Mouse (Mus musculus) neural tube, embryonic 12.5 days (tissue): ENCODE measurements at regions not wholly inside any gene's neighbourhood (a gene's known extent, or its start where the extent isn't known, plus 50 kb on each side); places are given as distances from the start of the nearest gene placed in this dataset.
A peak's percentile ranks its signal among the peaks of the same experiment; 100 is the strongest.

Source experiments
- ATAC-seq: fragments of 200-750 bp; cut with Nextera tagmentation; 2 replicates; pipeline ENCODE4 v1.8.0; 2017; ENCODE audit warnings: low read depth, mild to moderate bottlenecking, moderate TSS enrichment, moderate library complexity; ENCODE audit not compliant: low FRiP score
- H3K27ac ChIP-seq: fragments of 300-500 bp; sonication (generic); 2 replicates; pipeline ENCODE4 v1.5.1; 2016
- H3K27me3 ChIP-seq: fragments of 300-500 bp; sonication (generic); replicated peaks from 2 replicates; pipeline ENCODE4 v1.6.1; 2016; ENCODE audit warnings: mild to moderate bottlenecking
- H3K36me3 ChIP-seq: fragments of 300-500 bp; sonication (generic); 2 replicates; pipeline ENCODE4 v1.6.1; 2016; ENCODE audit warnings: mild to moderate bottlenecking
- H3K4me1 ChIP-seq: fragments of 300-500 bp; sonication (generic); 2 replicates; pipeline ENCODE4 v1.6.1; 2016
- H3K4me2 ChIP-seq: fragments of 300-500 bp; sonication (generic); replicated peaks from 2 replicates; pipeline ENCODE4 v1.6.1; 2016; ENCODE audit warnings: mild to moderate bottlenecking
- H3K4me3 ChIP-seq: fragments of 300-500 bp; sonication (generic); 2 replicates; pipeline ENCODE4 v1.5.1; 2016
- H3K9ac ChIP-seq: fragments of 300-500 bp; sonication (generic); 2 replicates; pipeline ENCODE4 v1.6.1; 2016; ENCODE audit warnings: mild to moderate bottlenecking
- H3K9me3 ChIP-seq: fragments of 300-500 bp; sonication (generic); 2 replicates; pipeline ENCODE4 v1.6.1; 2016; ENCODE audit warnings: mild to moderate bottlenecking
- WGBS: fragments of 180-500 bp; shearing (Covaris S2); methylation state at CpG from one replicate; pipeline ENCODE4 v1.1.7; 2016; 5-methylcytosine and 5-hydroxymethylcytosine counted together

GRCm38 (mm10) chr10:25770051-25770450, 234.0 kb upstream of the Smlr1 start:
- H3K27me3 ChIP-seq = no peaks in the 10 kb centered on the region
- no peak overlapping the region for H3K4me2 ChIP-seq
- H3K4me3 ChIP-seq = no peak overlapping the region
- H3K9me3 ChIP-seq = no peaks in the 10 kb centered on the region
- no peaks in the 10 kb centered on the region for H3K36me3 ChIP-seq
- H3K9ac ChIP-seq = no peak overlapping the region
- H3K4me1 ChIP-seq = no peaks in the 10 kb centered on the region
- H3K27ac ChIP-seq = no peak overlapping the region
- ATAC-seq = no peak

GRCm38 (mm10) chr10:25768456-25768855, 232.4 kb upstream of the Smlr1 start:
- no peaks in the 10 kb centered on the region for H3K36me3 ChIP-seq
- H3K27ac ChIP-seq = no peak overlapping the region
- H3K9me3 ChIP-seq = no peaks in the 10 kb centered on the region
- H3K27me3 ChIP-seq = no peaks in the 10 kb centered on the region
- ATAC-seq = no peak
- 83% methylated on average over 5 of the region's 5 CpGs for WGBS
- H3K4me1 ChIP-seq = no peaks in the 10 kb centered on the region
- no peak overlapping the region for H3K4me2 ChIP-seq
- H3K4me3 ChIP-seq = no peak overlapping the region
- H3K9ac ChIP-seq = no peak overlapping the region

- no peak overlapping the region for H3K4me2 ChIP-seq
- no peaks in the 10 kb centered on the region for H3K27me3 ChIP-seq
- ATAC-seq = no peak
- H3K36me3 ChIP-seq = no peaks in the 10 kb centered on the region
- WGBS = 78% methylated on average over 3 of the region's 3 CpGs
- H3K4me1 ChIP-seq = no peaks in the 10 kb centered on the region
- no peak overlapping the region for H3K27ac ChIP-seq
- no peak overlapping the region for H3K9ac ChIP-seq
- no peak overlapping the region for H3K4me3 ChIP-seq
- no peaks in the 10 kb centered on the region for H3K9me3 ChIP-seq
Measured at GRCm38 (mm10) chr10:25754300-25754699, 218.2 kb upstream of the Smlr1 start.

GRCm38 (mm10) chr10:25742678-25743077, 206.6 kb upstream of the Smlr1 start:
- H3K4me3 ChIP-seq = no peak overlapping the region
- no peak overlapping the region for H3K4me2 ChIP-seq
- no peaks in the 10 kb centered on the region for H3K27me3 ChIP-seq
- H3K9ac ChIP-seq = no peak overlapping the region
- ATAC-seq = no peak
- no peak overlapping the region for H3K27ac ChIP-seq
- H3K4me1 ChIP-seq = no peaks in the 10 kb centered on the region
- H3K9me3 ChIP-seq = no peaks in the 10 kb centered on the region
- WGBS = 78% methylated on average over 3 of the region's 3 CpGs
- H3K36me3 ChIP-seq = no peaks in the 10 kb centered on the region

GRCm38 (mm10) chr10:25740956-25741355, 204.9 kb upstream of the Smlr1 start:
- Histone ChIP-seq H3K4me3 (no peak overlapping the region), H3K27me3 (no peaks in the 10 kb centered on the region), H3K4me1 (no peaks in the 10 kb centered on the region), H3K36me3 (no peaks in the 10 kb centered on the region), H3K4me2 (no peak overlapping the region), H3K9ac (no peak overlapping the region), H3K27ac (no peak overlapping the region), H3K9me3 (no peaks in the 10 kb centered on the region)
- no peak for ATAC-seq
- WGBS = 88% methylated on average over 2 of the region's 2 CpGs

GRCm38 (mm10) chr10:25730470-25730869, 194.4 kb upstream of the Smlr1 start:
- Histone ChIP-seq H3K9ac (no peak overlapping the region), H3K9me3 (no peaks in the 10 kb centered on the region), H3K4me1 (no peaks in the 10 kb centered on the region), H3K4me3 (no peak overlapping the region), H3K36me3 (no peaks in the 10 kb centered on the region), H3K27me3 (no peaks in the 10 kb centered on the region), H3K27ac (no peak overlapping the region), H3K4me2 (no peak overlapping the region)
- no peak for ATAC-seq
- 62% methylated on average over 3 of the region's 3 CpGs for WGBS

GRCm38 (mm10) chr10:25723966-25724365, 187.9 kb upstream of the Smlr1 start:
- no peak for ATAC-seq
- Histone ChIP-seq H3K4me2 (no peak overlapping the region), H3K27ac (no peak overlapping the region), H3K4me1 (no peaks in the 10 kb centered on the region), H3K27me3 (no peaks in the 10 kb centered on the region), H3K4me3 (no peak overlapping the region), H3K36me3 (no peaks in the 10 kb centered on the region), H3K9me3 (no peaks in the 10 kb centered on the region), H3K9ac (no peak overlapping the region)
- WGBS = 94% methylated on average over 1 of the region's 1 CpGs

GRCm38 (mm10) chr10:25715747-25716146, 179.7 kb upstream of the Smlr1 start:
- Histone ChIP-seq H3K36me3 (no peaks in the 10 kb centered on the region), H3K9ac (no peak overlapping the region), H3K4me2 (no peak overlapping the region), H3K27me3 (no peaks in the 10 kb centered on the region), H3K27ac (no peak overlapping the region), H3K9me3 (no peaks in the 10 kb centered on the region), H3K4me3 (no peak overlapping the region), H3K4me1 (no peaks in the 10 kb centered on the region)
- 55% methylated on average over 4 of the region's 4 CpGs for WGBS
- no peak for ATAC-seq

- Histone ChIP-seq H3K36me3 (no peaks in the 10 kb centered on the region), H3K4me3 (no peak overlapping the region), H3K4me1 (no peaks in the 10 kb centered on the region), H3K9me3 (no peaks in the 10 kb centered on the region), H3K9ac (no peak overlapping the region), H3K4me2 (no peak overlapping the region), H3K27me3 (no peaks in the 10 kb centered on the region), H3K27ac (no peak overlapping the region)
- no peak for ATAC-seq
Measured at GRCm38 (mm10) chr10:25714636-25715035, 178.6 kb upstream of the Smlr1 start.

- H3K4me1 ChIP-seq = no peaks in the 10 kb centered on the region
- 83% methylated on average over 12 of the region's 12 CpGs for WGBS
- no peak overlapping the region for H3K27ac ChIP-seq
- no peaks in the 10 kb centered on the region for H3K9me3 ChIP-seq
- H3K4me3 ChIP-seq = no peak overlapping the region
- H3K36me3 ChIP-seq = no peaks in the 10 kb centered on the region
- no peak overlapping the region for H3K9ac ChIP-seq
- H3K4me2 ChIP-seq = no peak overlapping the region
- no peak for ATAC-seq
- no peaks in the 10 kb centered on the region for H3K27me3 ChIP-seq
Measured at GRCm38 (mm10) chr10:25714041-25714440, 178.0 kb upstream of the Smlr1 start.

- Histone ChIP-seq H3K27ac (no peak overlapping the region), H3K9me3 (no peaks in the 10 kb centered on the region), H3K9ac (no peak overlapping the region), H3K27me3 (no peaks in the 10 kb centered on the region), H3K36me3 (no peaks in the 10 kb centered on the region), H3K4me1 (no peaks in the 10 kb centered on the region; the same call in 1 of the 2 replicates), H3K4me2 (no peak overlapping the region), H3K4me3 (no peak overlapping the region)
- WGBS = 52% methylated on average over 7 of the region's 7 CpGs
- no peak for ATAC-seq
Measured at GRCm38 (mm10) chr10:25707951-25708350, 171.9 kb upstream of the Smlr1 start.

GRCm38 (mm10) chr10:25702146-25702545, 166.1 kb upstream of the Smlr1 start:
- no peaks in the 10 kb centered on the region for H3K4me1 ChIP-seq
- no peak overlapping the region for H3K9ac ChIP-seq
- no peak overlapping the region for H3K27ac ChIP-seq
- H3K27me3 ChIP-seq = no peaks in the 10 kb centered on the region
- H3K4me2 ChIP-seq = no peak overlapping the region
- H3K9me3 ChIP-seq = no peaks in the 10 kb centered on the region
- no peak overlapping the region for H3K4me3 ChIP-seq
- no peak for ATAC-seq
- WGBS = 87% methylated on average over 3 of the region's 3 CpGs
- no peaks in the 10 kb centered on the region for H3K36me3 ChIP-seq

- no peak for ATAC-seq
- H3K27me3 ChIP-seq = no peaks in the 10 kb centered on the region
- no peaks in the 10 kb centered on the region for H3K9me3 ChIP-seq
- no peak overlapping the region for H3K27ac ChIP-seq
- no peak overlapping the region for H3K4me2 ChIP-seq
- no peaks in the 10 kb centered on the region for H3K4me1 ChIP-seq
- no peaks in the 10 kb centered on the region for H3K36me3 ChIP-seq
- WGBS = 81% methylated on average over 8 of the region's 8 CpGs
- no peak overlapping the region for H3K4me3 ChIP-seq
- H3K9ac ChIP-seq = no peak overlapping the region
Measured at GRCm38 (mm10) chr10:25695798-25696197, 159.7 kb upstream of the Smlr1 start.

GRCm38 (mm10) chr10:25681243-25681642, 145.2 kb upstream of the Smlr1 start:
- Histone ChIP-seq H3K4me1 (no peaks in the 10 kb centered on the region), H3K36me3 (no peaks in the 10 kb centered on the region), H3K9ac (no peak overlapping the region), H3K9me3 (no peaks in the 10 kb centered on the region), H3K4me2 (no peak overlapping the region), H3K4me3 (no peak overlapping the region), H3K27me3 (no peaks in the 10 kb centered on the region), H3K27ac (no peak overlapping the region)
- WGBS = 23% methylated on average over 6 of the region's 6 CpGs
- ATAC-seq = peak; percentile 50; the same call in 1 of the 2 replicates
